Mouse (Mus musculus): ENCODE results near the gene Fgd5. TPM values are rescaled to one million over a fixed set of nuclear protein-coding genes. Genes with fewer than 3 reads are reported as not detected.
A peak's percentile ranks its signal among the peaks of the same experiment; 100 is the strongest.

The Fgd5 gene
- polyA plus RNA-seq, 1 experiment from 2014 or later, result 14.7 TPM

- Histone ChIP-seq H3K4me3 (ENCODE audit: low read length) (no peak overlapping the region), H3K27me3 (replicated peaks; ENCODE audit: control insufficient read depth, insufficient read depth, low read length) (no peaks in the 10 kb centered on the region), H3K4me2 (ENCODE audit: low read length) (no peak overlapping the region), H3K4me1 (ENCODE audit: control insufficient read depth, insufficient read depth, low read depth, low read length) (no peaks in the 10 kb centered on the region), H3K9ac (ENCODE audit: low read depth, low read length) (no peak overlapping the region), H3K36me3 (ENCODE audit: control insufficient read depth, insufficient read depth, low read length) (no peaks in the 10 kb centered on the region), H3K9me3 (ENCODE audit: control insufficient read depth, low read length) (no peaks in the 10 kb centered on the region), H3K27ac (ENCODE audit: low read depth, low read length) (no peak overlapping the region)
- ATAC-seq, result no peak
- 72% methylated on average over 5 of the region's 5 CpGs for WGBS
Measured at GRCm38 (mm10) chr6:92041271-92041670, 62.6 kb downstream of the Fgd5 start.

- no peak overlapping the region for H3K9ac ChIP-seq (ENCODE audit: low read depth, low read length)
- ATAC-seq, result peak; percentile 40; the same call in 1 of the 2 replicates
- H3K4me1 ChIP-seq (ENCODE audit: control insufficient read depth, insufficient read depth, low read depth, low read length), result no peaks in the 10 kb centered on the region
- 64% methylated on average over 4 of the region's 4 CpGs for WGBS
- H3K9me3 ChIP-seq (ENCODE audit: control insufficient read depth, low read length), result no peaks in the 10 kb centered on the region
- H3K27ac ChIP-seq (ENCODE audit: low read depth, low read length), result no peak overlapping the region
- no peak overlapping the region for H3K4me2 ChIP-seq (ENCODE audit: low read length)
- H3K4me3 ChIP-seq (ENCODE audit: low read length), result no peak overlapping the region
- H3K36me3 ChIP-seq (ENCODE audit: control insufficient read depth, insufficient read depth, low read length), result no peaks in the 10 kb centered on the region
- no peaks in the 10 kb centered on the region for H3K27me3 ChIP-seq (replicated peaks; ENCODE audit: control insufficient read depth, insufficient read depth, low read length)
Measured at GRCm38 (mm10) chr6:92042055-92042454, 63.4 kb downstream of the Fgd5 start.

DNA sequence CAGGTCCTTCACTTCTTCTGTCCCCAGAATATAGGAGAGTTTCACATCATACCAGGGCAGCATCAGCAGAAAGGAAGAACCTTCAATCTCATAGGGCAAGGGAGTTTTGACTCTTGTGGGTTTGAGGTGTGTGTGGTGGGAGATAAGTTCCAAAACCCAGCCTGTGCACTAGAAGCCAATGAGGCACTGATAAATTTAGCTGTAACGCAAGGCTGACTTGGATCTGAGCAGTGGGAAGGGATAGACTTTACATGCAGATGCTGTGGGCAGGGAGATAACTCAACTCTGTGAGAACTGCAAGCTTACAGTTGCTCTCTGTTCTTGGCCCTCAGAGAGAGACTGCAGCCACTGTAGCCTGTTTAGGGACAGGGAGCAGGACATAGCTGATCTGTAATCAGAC lies 64.2 kb downstream of the Fgd5 start:
- Histone ChIP-seq H3K27ac (ENCODE audit: low read depth, low read length) (no peak overlapping the region), H3K9ac (ENCODE audit: low read depth, low read length) (no peak overlapping the region), H3K27me3 (replicated peaks; ENCODE audit: control insufficient read depth, insufficient read depth, low read length) (no peaks in the 10 kb centered on the region), H3K4me2 (ENCODE audit: low read length) (no peak overlapping the region), H3K4me1 (ENCODE audit: control insufficient read depth, insufficient read depth, low read depth, low read length) (no peaks in the 10 kb centered on the region), H3K36me3 (ENCODE audit: control insufficient read depth, insufficient read depth, low read length) (no peaks in the 10 kb centered on the region), H3K9me3 (ENCODE audit: control insufficient read depth, low read length) (no peaks in the 10 kb centered on the region), H3K4me3 (ENCODE audit: low read length) (no peak overlapping the region)
- 86% methylated on average over 1 of the region's 1 CpGs for WGBS
- no peak for ATAC-seq

DNA sequence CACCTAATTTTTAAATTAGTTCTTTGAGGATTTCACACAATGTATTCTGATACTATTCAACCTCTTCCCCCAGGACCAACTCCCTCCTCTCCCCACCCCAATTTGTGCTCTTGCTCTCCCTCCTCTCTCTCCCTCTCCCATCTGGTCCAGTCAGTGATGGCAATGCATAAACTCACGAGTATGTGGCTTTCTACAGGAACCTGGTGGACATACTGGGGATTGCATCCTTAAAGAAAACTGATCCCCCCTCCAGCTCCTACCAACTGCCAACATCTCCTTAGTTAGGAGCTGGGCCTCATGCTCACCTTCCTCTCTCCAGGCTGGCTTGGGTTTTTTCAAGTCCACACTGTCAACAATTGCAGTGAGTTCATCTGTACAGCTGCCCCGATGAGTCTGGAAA lies 79.1 kb downstream of the Fgd5 start:
- no peaks in the 10 kb centered on the region for H3K9me3 ChIP-seq (ENCODE audit: control insufficient read depth, low read length)
- H3K4me1 ChIP-seq (ENCODE audit: control insufficient read depth, insufficient read depth, low read depth, low read length), result no peaks in the 10 kb centered on the region
- no peak overlapping the region for H3K4me3 ChIP-seq (ENCODE audit: low read length)
- no peak for ATAC-seq
- no peak overlapping the region for H3K27ac ChIP-seq (ENCODE audit: low read depth, low read length)
- H3K27me3 ChIP-seq (replicated peaks; ENCODE audit: control insufficient read depth, insufficient read depth, low read length), result no peaks in the 10 kb centered on the region
- 58% methylated on average over 2 of the region's 2 CpGs for WGBS
- H3K9ac ChIP-seq (ENCODE audit: low read depth, low read length), result no peak overlapping the region
- no peaks in the 10 kb centered on the region for H3K36me3 ChIP-seq (ENCODE audit: control insufficient read depth, insufficient read depth, low read length)
- H3K4me2 ChIP-seq (ENCODE audit: low read length), result no peak overlapping the region

GRCm38 (mm10) chr6:92061725-92062124 lies 83.0 kb downstream of the Fgd5 start:
- Histone ChIP-seq H3K36me3 (ENCODE audit: control insufficient read depth, insufficient read depth, low read length) (no peaks in the 10 kb centered on the region), H3K9me3 (ENCODE audit: control insufficient read depth, low read length) (no peaks in the 10 kb centered on the region), H3K27me3 (replicated peaks; ENCODE audit: control insufficient read depth, insufficient read depth, low read length) (no peaks in the 10 kb centered on the region), H3K4me2 (ENCODE audit: low read length) (no peak overlapping the region), H3K4me3 (ENCODE audit: low read length) (no peak overlapping the region), H3K4me1 (ENCODE audit: control insufficient read depth, insufficient read depth, low read depth, low read length) (no peaks in the 10 kb centered on the region), H3K27ac (ENCODE audit: low read depth, low read length) (no peak overlapping the region), H3K9ac (ENCODE audit: low read depth, low read length) (no peak overlapping the region)
- no peak for ATAC-seq
- WGBS, result 53% methylated on average over 5 of the region's 5 CpGs

DNA sequence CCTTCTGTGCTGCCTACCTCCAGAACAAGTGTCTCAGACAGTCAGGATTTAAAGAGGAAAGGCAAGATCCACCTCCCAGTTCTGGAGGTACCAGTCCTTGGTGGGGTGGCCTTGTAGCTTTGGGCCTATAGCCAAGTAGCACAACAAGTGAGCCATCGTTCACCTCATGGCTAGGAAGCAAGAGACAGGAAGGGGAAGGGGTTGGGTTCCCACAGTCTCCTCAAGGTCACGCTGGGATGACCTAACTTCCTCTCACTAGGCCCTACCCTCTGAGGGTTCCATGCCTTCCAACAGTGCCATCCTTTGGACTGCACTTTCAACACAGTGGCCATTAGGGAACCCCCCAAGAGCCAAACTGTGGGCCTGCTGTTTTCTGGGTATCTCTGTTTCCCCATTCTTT lies 84.8 kb downstream of the Fgd5 start:
- Histone ChIP-seq H3K4me1 (ENCODE audit: control insufficient read depth, insufficient read depth, low read depth, low read length) (no peaks in the 10 kb centered on the region), H3K27ac (ENCODE audit: low read depth, low read length) (no peak overlapping the region), H3K9ac (ENCODE audit: low read depth, low read length) (no peak overlapping the region), H3K27me3 (replicated peaks; ENCODE audit: control insufficient read depth, insufficient read depth, low read length) (no peaks in the 10 kb centered on the region), H3K9me3 (ENCODE audit: control insufficient read depth, low read length) (no peaks in the 10 kb centered on the region), H3K36me3 (ENCODE audit: control insufficient read depth, insufficient read depth, low read length) (no peaks in the 10 kb centered on the region), H3K4me3 (ENCODE audit: low read length) (no peak overlapping the region), H3K4me2 (ENCODE audit: low read length) (no peak overlapping the region)
- no peak for ATAC-seq
- 93% methylated on average over 2 of the region's 2 CpGs for WGBS

- Histone ChIP-seq H3K4me3 (ENCODE audit: low read length) (no peak overlapping the region), H3K36me3 (ENCODE audit: control insufficient read depth, insufficient read depth, low read length) (no peaks in the 10 kb centered on the region), H3K27me3 (replicated peaks; ENCODE audit: control insufficient read depth, insufficient read depth, low read length) (no peaks in the 10 kb centered on the region), H3K4me1 (ENCODE audit: control insufficient read depth, insufficient read depth, low read depth, low read length) (no peaks in the 10 kb centered on the region), H3K9ac (ENCODE audit: low read depth, low read length) (no peak overlapping the region), H3K9me3 (ENCODE audit: control insufficient read depth, low read length) (no peaks in the 10 kb centered on the region), H3K4me2 (ENCODE audit: low read length) (no peak overlapping the region), H3K27ac (ENCODE audit: low read depth, low read length) (no peak overlapping the region)
- ATAC-seq, result no peak
- WGBS, result 65% methylated on average over 10 of the region's 10 CpGs
Measured at GRCm38 (mm10) chr6:92064101-92064500, 85.4 kb downstream of the Fgd5 start.

- Histone ChIP-seq H3K27me3 (replicated peaks; ENCODE audit: control insufficient read depth, insufficient read depth, low read length) (no peaks in the 10 kb centered on the region), H3K9ac (ENCODE audit: low read depth, low read length) (no peak overlapping the region), H3K4me2 (ENCODE audit: low read length) (no peak overlapping the region), H3K27ac (ENCODE audit: low read depth, low read length) (no peak overlapping the region), H3K4me3 (ENCODE audit: low read length) (no peak overlapping the region), H3K9me3 (ENCODE audit: control insufficient read depth, low read length) (no peaks in the 10 kb centered on the region), H3K36me3 (ENCODE audit: control insufficient read depth, insufficient read depth, low read length) (no peaks in the 10 kb centered on the region), H3K4me1 (ENCODE audit: control insufficient read depth, insufficient read depth, low read depth, low read length) (no peaks in the 10 kb centered on the region)
- 52% methylated on average over 12 of the region's 12 CpGs for WGBS
- ATAC-seq, result peak; percentile 46; the same call in 1 of the 2 replicates
Measured at GRCm38 (mm10) chr6:92065721-92066496, 87.2 kb downstream of the Fgd5 start.

DNA sequence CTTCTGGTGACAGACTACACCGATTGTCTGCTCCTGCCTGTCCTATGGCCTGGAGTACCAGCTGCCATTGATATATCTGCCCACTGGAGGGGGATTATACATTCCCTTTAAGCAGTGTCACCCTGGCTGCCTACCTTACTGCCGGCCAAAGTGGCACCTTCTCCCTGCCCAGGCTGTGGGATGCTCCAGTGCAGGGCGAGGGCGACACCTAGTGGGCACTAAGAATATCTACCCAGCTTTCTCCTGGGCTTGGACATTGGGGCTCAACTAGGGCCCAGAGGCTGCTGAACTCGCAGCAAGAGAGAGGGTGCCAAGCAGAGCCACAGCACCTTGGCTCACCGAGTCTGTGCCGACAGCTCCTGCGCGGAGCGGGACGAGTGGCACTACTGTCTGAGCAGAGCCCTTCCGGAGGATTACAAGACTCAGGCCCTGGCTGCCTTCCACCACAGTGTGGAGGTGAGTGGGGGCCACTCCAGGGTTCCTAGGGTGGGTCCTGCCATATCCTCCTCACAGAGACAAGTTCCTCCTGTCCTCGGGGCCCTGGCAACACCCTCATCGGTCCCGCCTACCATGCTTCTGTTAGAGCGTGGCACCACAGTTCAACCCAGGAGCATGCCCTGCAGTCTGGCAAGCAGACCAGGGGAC lies 88.6 kb downstream of the Fgd5 start:
- 0 out of 2 replicates have a peak overlapping the region, but pooled peaks have one; percentile 15 for H3K9ac ChIP-seq (ENCODE audit: low read depth, low read length)
- H3K4me2 ChIP-seq (ENCODE audit: low read length), result no peak overlapping the region
- WGBS, result 33% methylated on average over 16 of the region's 16 CpGs
- H3K27me3 ChIP-seq (replicated peaks; ENCODE audit: control insufficient read depth, insufficient read depth, low read length), result no peaks in the 10 kb centered on the region
- no peak overlapping the region for H3K27ac ChIP-seq (ENCODE audit: low read depth, low read length)
- ATAC-seq, result peak; percentile 89
- H3K36me3 ChIP-seq (ENCODE audit: control insufficient read depth, insufficient read depth, low read length), result no peaks in the 10 kb centered on the region
- no peaks in the 10 kb centered on the region for H3K4me1 ChIP-seq (ENCODE audit: control insufficient read depth, insufficient read depth, low read depth, low read length)
- no peak overlapping the region for H3K4me3 ChIP-seq (ENCODE audit: low read length)
- no peaks in the 10 kb centered on the region for H3K9me3 ChIP-seq (ENCODE audit: control insufficient read depth, low read length)
